Mouse (Mus musculus): ENCODE measurements around the gene Akap2.

GRCm38 (mm10) chr4:57832318-57832717 is 114.9 kb downstream of the Akap2 start:
- TF ChIP-seq CTCF (IDR thresholded peaks at IDR 0.05; ENCODE audit: borderline replicate concordance, extremely low read depth, insufficient read depth, insufficient read length) (no peak), POLR2A (IDR thresholded peaks at IDR 0.05; ENCODE audit: borderline replicate concordance, extremely low read depth, insufficient read depth, insufficient read length, poor library complexity, severe bottlenecking) (no peak)

Data from brain, embryonic 14.5 days (tissue).